Mouse (Mus musculus): ENCODE measurements around the gene Cyp27a1. TPM values are rescaled to one million over a fixed set of nuclear protein-coding genes. Genes with fewer than 3 reads are reported as not detected.

Cyp27a1 gene
- polyA plus RNA-seq, 1 experiment from 2014 or later = 1.2 TPM

DNA sequence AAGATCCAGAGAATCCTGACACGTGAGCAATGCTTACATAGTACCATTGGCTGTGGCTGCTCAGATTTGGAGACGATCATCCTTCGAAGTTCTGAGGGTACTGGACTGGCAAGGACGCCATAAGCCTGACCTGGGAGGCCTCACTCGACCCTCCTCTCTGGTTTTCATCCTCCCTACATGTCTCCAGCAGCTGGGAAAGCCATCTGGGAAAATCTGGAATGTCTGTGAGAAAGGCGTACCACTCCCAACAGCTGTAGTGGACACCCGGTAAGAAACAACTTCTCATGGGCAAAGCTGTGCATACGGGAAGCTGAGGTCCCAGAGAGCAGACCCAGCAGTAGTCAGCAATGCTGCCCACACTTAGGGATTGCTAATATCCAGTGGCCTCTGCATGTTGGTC is 38.8 kb downstream of the Cyp27a1 start:
- no peaks in the 10 kb centered on the region for H3K36me3 ChIP-seq (ENCODE audit: control insufficient read depth, insufficient read depth, low read length)
- no peak overlapping the region for H3K9ac ChIP-seq (replicated peaks; ENCODE audit: low read depth, low read length)
- WGBS = 84% methylated on average over 8 of the region's 8 CpGs
- no peak overlapping the region for H3K27ac ChIP-seq (ENCODE audit: low read depth, low read length)
- H3K27me3 ChIP-seq (ENCODE audit: control insufficient read depth, insufficient read depth, low read length) = 0 out of 2 replicates have a peak, but pooled peaks cover 3% of the 10 kb centered on the region
- H3K4me3 ChIP-seq (ENCODE audit: low read depth, low read length) = no peak overlapping the region
- no peak for ATAC-seq (ENCODE audit: low read depth)
- no peaks in the 10 kb centered on the region for H3K9me3 ChIP-seq (ENCODE audit: control insufficient read depth, low read length)
- 0 out of 2 replicates have a peak, but pooled peaks cover 3% of the 10 kb centered on the region for H3K4me1 ChIP-seq (ENCODE audit: control insufficient read depth, insufficient read depth, low read length)
- H3K4me2 ChIP-seq (ENCODE audit: low read depth, low read length) = no peak overlapping the region

GRCm38 (mm10) chr1:74752833-74753232 is 39.5 kb downstream of the Cyp27a1 start:
- Histone ChIP-seq H3K4me1 (ENCODE audit: control insufficient read depth, insufficient read depth, low read length) (0 out of 2 replicates have a peak, but pooled peaks cover 3% of the 10 kb centered on the region), H3K4me2 (ENCODE audit: low read depth, low read length) (no peak overlapping the region), H3K36me3 (ENCODE audit: control insufficient read depth, insufficient read depth, low read length) (no peaks in the 10 kb centered on the region), H3K9me3 (ENCODE audit: control insufficient read depth, low read length) (no peaks in the 10 kb centered on the region), H3K9ac (replicated peaks; ENCODE audit: low read depth, low read length) (no peak overlapping the region), H3K27ac (ENCODE audit: low read depth, low read length) (no peak overlapping the region), H3K4me3 (ENCODE audit: low read depth, low read length) (no peak overlapping the region), H3K27me3 (ENCODE audit: control insufficient read depth, insufficient read depth, low read length) (0 out of 2 replicates have a peak, but pooled peaks cover 3% of the 10 kb centered on the region)
- 95% methylated on average over 3 of the region's 3 CpGs for WGBS
- ATAC-seq (ENCODE audit: low read depth) = no peak

- no peak for ATAC-seq (ENCODE audit: low read depth)
- H3K4me1 ChIP-seq (ENCODE audit: control insufficient read depth, insufficient read depth, low read length) = 0 out of 2 replicates have a peak, but pooled peaks cover 3% of the 10 kb centered on the region
- H3K27ac ChIP-seq (ENCODE audit: low read depth, low read length) = no peak overlapping the region
- no peak overlapping the region for H3K4me2 ChIP-seq (ENCODE audit: low read depth, low read length)
- 86% methylated on average over 8 of the region's 8 CpGs for WGBS
- H3K36me3 ChIP-seq (ENCODE audit: control insufficient read depth, insufficient read depth, low read length) = no peaks in the 10 kb centered on the region
- no peaks in the 10 kb centered on the region for H3K9me3 ChIP-seq (ENCODE audit: control insufficient read depth, low read length)
- no peak overlapping the region for H3K9ac ChIP-seq (replicated peaks; ENCODE audit: low read depth, low read length)
- H3K27me3 ChIP-seq (ENCODE audit: control insufficient read depth, insufficient read depth, low read length) = 0 out of 2 replicates have a peak, but pooled peaks cover 3% of the 10 kb centered on the region
- no peak overlapping the region for H3K4me3 ChIP-seq (ENCODE audit: low read depth, low read length)
These were observed 40.0 kb downstream of the Cyp27a1 start for GRCm38 (mm10) chr1:74753266-74753974.

DNA sequence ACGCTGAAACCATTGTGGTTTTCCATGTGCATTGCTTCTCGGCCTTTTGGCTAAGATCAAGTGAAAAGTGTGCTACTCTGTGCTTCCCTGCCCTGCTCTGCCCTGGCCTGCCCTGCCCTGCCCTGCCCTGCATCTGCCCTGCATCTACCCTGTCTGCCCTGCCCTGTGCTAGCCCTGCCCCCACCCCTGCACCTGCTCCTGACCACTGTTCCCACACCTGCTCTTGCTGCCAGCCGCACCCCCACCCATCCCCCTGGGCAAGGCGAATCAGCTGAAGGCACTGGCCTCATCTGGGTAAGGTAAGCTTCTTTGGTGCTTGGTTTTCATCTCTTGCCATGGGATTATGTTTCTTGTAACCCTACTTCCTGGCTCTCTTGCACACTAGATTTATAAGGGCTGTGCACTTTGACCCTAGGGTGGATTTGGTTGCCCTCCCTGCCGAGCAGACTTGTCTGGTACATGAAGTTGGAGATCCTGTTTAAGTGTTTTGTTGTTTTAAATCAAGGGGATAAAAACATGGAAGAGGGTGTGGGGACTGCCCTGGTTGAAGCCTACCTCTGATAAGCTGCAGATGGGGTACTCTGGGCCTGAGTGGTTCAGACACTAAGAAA is 40.9 kb downstream of the Cyp27a1 start:
- H3K4me1 ChIP-seq (ENCODE audit: control insufficient read depth, insufficient read depth, low read length) = no peaks in the 10 kb centered on the region
- 80% methylated on average over 5 of the region's 5 CpGs for WGBS
- no peaks in the 10 kb centered on the region for H3K36me3 ChIP-seq (ENCODE audit: control insufficient read depth, insufficient read depth, low read length)
- no peak for ATAC-seq (ENCODE audit: low read depth)
- H3K4me2 ChIP-seq (ENCODE audit: low read depth, low read length) = no peak overlapping the region
- no peak overlapping the region for H3K27ac ChIP-seq (ENCODE audit: low read depth, low read length)
- H3K4me3 ChIP-seq (ENCODE audit: low read depth, low read length) = no peak overlapping the region
- no peaks in the 10 kb centered on the region for H3K9me3 ChIP-seq (ENCODE audit: control insufficient read depth, low read length)
- no peaks in the 10 kb centered on the region for H3K27me3 ChIP-seq (ENCODE audit: control insufficient read depth, insufficient read depth, low read length)
- H3K9ac ChIP-seq (replicated peaks; ENCODE audit: low read depth, low read length) = no peak overlapping the region

DNA sequence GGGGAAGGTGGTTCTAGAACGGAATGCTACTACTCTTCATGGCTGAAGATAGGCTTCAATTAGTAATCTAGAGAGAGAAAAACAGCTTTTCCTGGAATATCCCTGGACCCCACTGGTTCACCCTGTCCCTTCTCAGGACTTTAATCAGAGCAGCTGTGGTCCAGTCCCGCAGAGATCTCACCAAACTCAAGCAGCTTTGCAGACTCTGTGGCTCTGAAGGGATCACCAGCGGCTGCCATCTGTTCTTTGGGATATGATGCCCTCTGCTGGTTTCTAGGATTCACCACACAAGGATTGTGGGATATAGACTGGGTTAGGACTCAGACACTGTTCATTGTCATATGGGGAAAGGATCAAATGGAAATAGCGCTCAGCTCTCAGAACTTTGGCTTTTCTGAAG is 46.4 kb downstream of the Cyp27a1 start:
- Histone ChIP-seq H3K27ac (ENCODE audit: low read depth, low read length) (no peak overlapping the region), H3K27me3 (ENCODE audit: control insufficient read depth, insufficient read depth, low read length) (no peaks in the 10 kb centered on the region), H3K9me3 (ENCODE audit: control insufficient read depth, low read length) (no peaks in the 10 kb centered on the region), H3K36me3 (ENCODE audit: control insufficient read depth, insufficient read depth, low read length) (no peaks in the 10 kb centered on the region), H3K9ac (replicated peaks; ENCODE audit: low read depth, low read length) (no peak overlapping the region), H3K4me1 (ENCODE audit: control insufficient read depth, insufficient read depth, low read length) (no peaks in the 10 kb centered on the region), H3K4me3 (ENCODE audit: low read depth, low read length) (no peak overlapping the region), H3K4me2 (ENCODE audit: low read depth, low read length) (no peak overlapping the region)
- ATAC-seq (ENCODE audit: low read depth) = no peak
- WGBS = 29% methylated on average over 4 of the region's 4 CpGs

DNA sequence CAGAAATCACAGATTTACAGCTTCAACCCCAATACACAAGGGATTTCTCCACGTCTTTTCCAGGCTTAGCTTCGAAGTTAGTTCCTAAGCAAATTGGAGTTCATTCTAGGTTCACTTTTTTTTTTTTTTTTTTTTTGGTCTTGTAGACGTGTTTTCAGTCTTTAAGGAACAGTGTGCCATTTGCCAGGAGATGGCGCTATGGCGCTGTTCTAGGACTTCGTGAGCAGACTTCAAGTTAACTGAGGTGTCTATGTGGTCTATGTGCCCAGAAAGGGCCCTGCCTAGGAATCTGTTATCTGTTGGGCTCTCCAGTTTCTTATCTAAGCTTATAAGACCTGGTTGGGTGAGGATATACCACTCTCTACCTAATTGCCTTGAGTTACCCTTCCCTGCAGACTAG is 49.7 kb downstream of the Cyp27a1 start:
- no peaks in the 10 kb centered on the region for H3K36me3 ChIP-seq (ENCODE audit: control insufficient read depth, insufficient read depth, low read length)
- no peak overlapping the region for H3K27ac ChIP-seq (ENCODE audit: low read depth, low read length)
- no peak overlapping the region for H3K4me3 ChIP-seq (ENCODE audit: low read depth, low read length)
- no peaks in the 10 kb centered on the region for H3K4me1 ChIP-seq (ENCODE audit: control insufficient read depth, insufficient read depth, low read length)
- H3K9ac ChIP-seq (replicated peaks; ENCODE audit: low read depth, low read length) = no peak overlapping the region
- no peak for ATAC-seq (ENCODE audit: low read depth)
- WGBS = 0% methylated on average over 6 of the region's 6 CpGs
- 0 out of 2 replicates have a peak, but pooled peaks cover 2% of the 10 kb centered on the region for H3K27me3 ChIP-seq (ENCODE audit: control insufficient read depth, insufficient read depth, low read length)
- H3K4me2 ChIP-seq (ENCODE audit: low read depth, low read length) = no peak overlapping the region
- H3K9me3 ChIP-seq (ENCODE audit: control insufficient read depth, low read length) = no peaks in the 10 kb centered on the region

- no peak overlapping the region for H3K9ac ChIP-seq (replicated peaks; ENCODE audit: low read depth, low read length)
- no peak overlapping the region for H3K27ac ChIP-seq (ENCODE audit: low read depth, low read length)
- ATAC-seq (ENCODE audit: low read depth) = 0 out of 2 replicates have a peak, but pooled peaks have one; percentile 9
These were observed 57.5 kb downstream of the Cyp27a1 start for GRCm38 (mm10) chr1:74770727-74771466.

DNA sequence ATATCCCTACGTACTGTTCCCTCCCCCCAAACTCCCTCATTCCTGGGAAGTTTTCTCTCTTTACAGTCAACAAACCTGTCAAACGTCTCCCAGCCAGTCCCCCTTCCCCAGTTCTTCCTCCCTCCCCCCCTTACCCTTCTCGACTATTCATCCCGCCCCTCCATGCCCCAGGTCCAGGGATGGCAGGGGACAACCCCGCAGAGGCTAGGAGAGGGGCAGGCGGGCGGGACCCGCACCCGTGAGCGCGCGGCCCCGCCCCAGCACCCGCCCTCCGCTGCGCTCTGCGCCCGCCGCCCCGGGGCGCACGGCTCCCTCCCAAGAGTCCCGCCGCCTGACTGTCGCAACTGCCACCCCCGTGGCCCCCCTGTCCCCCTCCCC is 58.1 kb downstream of the Cyp27a1 start:
- WGBS = 2% methylated on average over 10 of the region's 26 CpGs
- peak overlapping the region; percentile 76 for H3K4me2 ChIP-seq (ENCODE audit: low read depth, low read length)
- peaks cover 11% of the 10 kb centered on the region; the same call in 1 of the 2 replicates for H3K4me1 ChIP-seq (ENCODE audit: control insufficient read depth, insufficient read depth, low read length)
- H3K9ac ChIP-seq (replicated peaks; ENCODE audit: low read depth, low read length) = peak overlapping the region; percentile 50; the same call in 1 of the 2 replicates
- H3K4me3 ChIP-seq (ENCODE audit: low read depth, low read length) = peak overlapping the region; percentile 36
- no peaks in the 10 kb centered on the region for H3K9me3 ChIP-seq (ENCODE audit: control insufficient read depth, low read length)
- H3K27ac ChIP-seq (ENCODE audit: low read depth, low read length) = no peak overlapping the region
- no peaks in the 10 kb centered on the region for H3K36me3 ChIP-seq (ENCODE audit: control insufficient read depth, insufficient read depth, low read length)
- ATAC-seq (ENCODE audit: low read depth) = no peak
- H3K27me3 ChIP-seq (ENCODE audit: control insufficient read depth, insufficient read depth, low read length) = peaks cover 47% of the 10 kb centered on the region

More at GRCm38 (mm10) chr1:74770727-74771466, 57.5 kb downstream of the Cyp27a1 start:
- Histone ChIP-seq H3K4me1 (ENCODE audit: control insufficient read depth, insufficient read depth, low read length) (peaks cover 11% of the 10 kb centered on the region; the same call in 1 of the 2 replicates), H3K4me2 (ENCODE audit: low read depth, low read length) (peak overlapping the region; percentile 76), H3K9me3 (ENCODE audit: control insufficient read depth, low read length) (no peaks in the 10 kb centered on the region), H3K27me3 (ENCODE audit: control insufficient read depth, insufficient read depth, low read length) (peaks cover 47% of the 10 kb centered on the region), H3K36me3 (ENCODE audit: control insufficient read depth, insufficient read depth, low read length) (no peaks in the 10 kb centered on the region), H3K4me3 (ENCODE audit: low read depth, low read length) (peak overlapping the region; percentile 36; the same call in 1 of the 2 replicates)
- WGBS = under 1% methylated on average over 35 of the region's 35 CpGs

GRCm38 (mm10) chr1:74771845-74771930 is 58.3 kb downstream of the Cyp27a1 start, which contains the start of gene Wnt6:
Gene Wnt6, plus strand, starts transcription at chr1:74771892.
- WGBS = no CpG with 5 or more reads among the region's 8 CpGs

More at GRCm38 (mm10) chr1:74771845-74771930, 58.3 kb downstream of the Cyp27a1 start, which contains the start of gene Wnt6:
- peaks cover 47% of the 10 kb centered on the region for H3K27me3 ChIP-seq (ENCODE audit: control insufficient read depth, insufficient read depth, low read length)
- peak within 1 kb of the TSS; percentile 76 for H3K4me2 ChIP-seq (ENCODE audit: low read depth, low read length)
- no peak within 1 kb of the TSS for H3K27ac ChIP-seq (ENCODE audit: low read depth, low read length)
- peak within 1 kb of the TSS; percentile 50; the same call in 1 of the 2 replicates for H3K9ac ChIP-seq (replicated peaks; ENCODE audit: low read depth, low read length)
- H3K4me3 ChIP-seq (ENCODE audit: low read depth, low read length) = peak within 1 kb of the TSS; percentile 36
- peaks cover 11% of the 10 kb centered on the region; the same call in 1 of the 2 replicates for H3K4me1 ChIP-seq (ENCODE audit: control insufficient read depth, insufficient read depth, low read length)
- ATAC-seq (ENCODE audit: low read depth) = no peak
- no peaks in the 10 kb centered on the region for H3K9me3 ChIP-seq (ENCODE audit: control insufficient read depth, low read length)
- H3K36me3 ChIP-seq (ENCODE audit: control insufficient read depth, insufficient read depth, low read length) = no peaks in the 10 kb centered on the region
